Mouse (Mus musculus): ENCODE measurements around the gene Sptlc3. TPM values are rescaled to one million over a fixed set of nuclear protein-coding genes. Genes with fewer than 3 reads are reported as not detected.
A peak's percentile ranks its signal among the peaks of the same experiment; 100 is the strongest.

The Sptlc3 gene
- total RNA-seq, 2 experiments from 2014 or later: not detected

DNA sequence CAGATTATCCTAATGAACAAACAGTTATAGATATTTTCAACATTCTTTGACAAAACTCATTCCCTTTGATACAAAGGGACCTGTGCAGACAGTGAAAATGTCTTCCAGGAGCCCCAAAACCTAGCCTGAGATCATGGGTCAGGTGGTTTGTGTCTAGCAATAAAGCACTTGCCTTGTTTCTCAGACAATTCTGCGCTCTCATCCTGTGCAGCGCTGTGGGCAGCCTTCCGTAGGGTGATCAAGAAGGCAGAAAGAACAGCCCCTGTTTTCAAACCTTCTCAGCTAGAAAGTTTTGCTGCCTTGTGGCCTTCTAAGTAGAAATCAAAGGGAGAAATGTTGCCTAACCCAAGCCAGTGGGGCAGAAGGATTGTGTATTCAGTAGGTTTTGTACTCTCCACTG, 135.9 kb downstream of the Sptlc3 start:
- intact Hi-C loops (cut with DNase I): no loop called here
- DNase-seq (ENCODE audit: low spot score): no peak

DNA sequence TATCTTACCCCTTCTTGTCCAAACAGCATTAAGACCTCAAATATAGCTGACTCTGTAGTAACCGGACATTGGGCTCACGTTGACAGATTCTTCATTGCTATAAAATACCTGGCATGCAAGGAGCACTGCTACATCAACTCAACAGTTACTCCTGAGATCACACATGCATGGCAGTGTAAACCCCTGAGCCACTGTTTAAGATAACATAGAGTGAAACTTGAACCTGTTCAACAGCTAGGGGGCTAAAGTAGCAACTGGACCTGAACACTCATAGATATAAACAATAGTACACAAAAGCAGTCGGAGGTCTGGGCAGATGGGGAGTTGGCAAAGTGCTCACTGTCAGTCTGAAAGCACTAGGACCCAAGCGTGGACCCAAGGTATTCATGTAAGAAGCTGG, 140.8 kb downstream of the Sptlc3 start:
- no peak for DNase-seq (ENCODE audit: low spot score)
- intact Hi-C loops (cut with DNase I): no loop called here

DNA sequence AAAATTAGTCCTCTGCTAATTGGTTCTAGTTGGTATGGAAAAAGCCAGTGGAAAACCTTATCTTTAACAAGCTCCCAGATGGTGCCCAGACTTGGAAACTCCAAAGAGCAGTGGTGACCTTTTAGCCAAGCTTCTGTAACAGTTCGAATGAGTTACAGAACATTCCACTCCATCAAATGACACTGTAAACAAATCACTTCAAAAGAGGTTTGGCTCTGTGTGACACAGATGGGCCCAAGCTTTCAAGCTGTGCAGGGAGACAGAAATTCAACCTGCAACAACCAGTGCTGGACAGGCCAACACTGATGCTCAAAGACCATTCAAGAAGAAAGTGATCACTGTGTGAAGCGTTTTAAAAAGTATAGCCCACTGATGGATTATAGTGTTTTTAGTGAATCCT, 144.1 kb downstream of the Sptlc3 start:
- intact Hi-C loops (cut with DNase I): no loop called here

DNA sequence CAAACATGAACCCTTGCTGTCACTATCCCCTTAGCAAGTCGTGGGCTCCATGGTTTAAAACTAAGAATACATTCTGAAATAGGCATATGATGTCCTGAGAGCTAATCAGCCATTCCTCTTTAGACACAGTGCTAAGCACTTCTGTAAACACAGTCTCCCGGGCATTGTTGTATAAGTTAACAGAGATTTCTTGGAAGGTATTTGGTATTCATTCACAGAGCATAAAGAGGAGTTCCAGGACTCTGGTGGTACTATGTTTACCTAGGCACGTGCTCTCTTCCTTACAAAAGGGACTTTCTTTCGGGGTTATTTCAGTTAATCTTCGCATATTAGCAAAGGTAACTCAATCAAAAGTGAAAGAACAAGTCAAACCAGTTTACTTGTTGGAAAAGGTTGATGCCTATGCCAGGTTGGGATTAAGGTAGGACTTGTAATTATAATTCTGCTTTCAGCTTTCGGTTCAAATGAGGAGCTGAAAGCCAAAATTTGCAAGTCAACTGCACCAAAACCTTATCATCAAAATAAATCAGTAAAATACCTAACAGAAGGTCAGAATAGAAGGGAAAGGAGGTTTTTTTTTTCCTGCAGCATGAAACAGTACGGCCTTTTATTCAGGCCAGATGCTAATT, 148.2 kb downstream of the Sptlc3 start:
- no peak for DNase-seq (ENCODE audit: low spot score)
- intact Hi-C loops (cut with DNase I): no loop called here

More for the DNA sequence above, 144.1 kb downstream of the Sptlc3 start:
- no peak for DNase-seq (ENCODE audit: low spot score)

DNA sequence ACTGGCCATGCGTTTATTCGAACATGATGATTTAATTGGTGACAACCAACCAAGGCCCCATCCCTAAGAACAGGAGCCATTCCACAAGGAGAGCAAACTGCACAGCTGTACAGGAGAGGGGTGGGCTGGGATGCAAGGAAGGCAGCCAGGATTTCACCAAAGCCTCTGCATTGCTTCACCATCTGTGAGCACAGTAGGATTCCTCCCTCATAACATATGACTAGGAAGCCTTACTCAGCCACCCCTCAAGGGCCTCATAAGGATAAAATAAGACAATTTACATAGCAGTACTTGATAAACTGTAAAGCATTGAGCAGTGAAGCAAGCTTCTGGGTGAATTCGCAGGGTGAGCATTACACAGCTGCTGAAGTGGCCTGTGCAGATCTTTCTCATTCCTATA, 155.8 kb downstream of the Sptlc3 start:
- intact Hi-C loops (cut with DNase I): no loop called here
- no peak for DNase-seq (ENCODE audit: low spot score)

DNA sequence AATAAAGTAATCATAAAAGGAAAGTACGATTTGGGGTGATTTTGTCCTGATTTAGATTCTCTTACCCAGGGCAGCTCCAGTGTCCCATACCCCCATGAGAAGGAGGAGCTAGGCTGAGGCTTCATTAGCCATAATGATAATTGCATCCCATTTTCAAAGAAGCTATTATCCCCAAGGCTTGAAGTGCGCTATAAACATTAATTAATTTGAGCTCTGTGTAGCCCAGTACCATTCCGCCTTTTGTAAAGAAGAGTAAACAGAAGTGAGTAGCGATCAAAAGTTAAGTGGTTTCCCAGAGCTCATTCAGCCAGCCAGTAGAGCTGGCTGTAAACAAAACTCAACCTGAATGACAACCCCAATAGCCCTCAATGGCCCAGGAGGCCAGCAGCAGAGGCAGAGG, 163.0 kb downstream of the Sptlc3 start:
- intact Hi-C loops (cut with DNase I): no loop called here
- no peak for DNase-seq (ENCODE audit: low spot score)

DNA sequence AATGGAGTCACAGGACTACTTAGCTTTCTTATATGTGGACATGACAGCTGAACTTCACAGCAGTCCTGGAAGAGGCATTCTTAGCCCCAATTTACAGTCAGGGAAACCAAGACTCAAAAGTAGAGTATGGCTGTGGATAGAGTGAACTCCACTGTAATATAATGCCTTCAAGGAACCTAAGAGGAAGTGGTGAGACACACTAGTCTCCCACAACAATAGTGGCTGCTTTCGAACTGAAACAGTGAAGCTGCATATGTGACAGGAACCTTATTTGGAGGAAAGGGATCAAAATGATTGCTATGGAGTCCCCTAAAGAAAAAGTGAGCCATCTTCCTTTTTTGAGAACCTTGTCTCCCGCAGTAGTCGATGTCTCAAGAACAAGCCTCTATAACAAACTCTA, 178.1 kb downstream of the Sptlc3 start:
- no peak for DNase-seq (ENCODE audit: low spot score)
- intact Hi-C loops (cut with DNase I): no loop called here

DNA sequence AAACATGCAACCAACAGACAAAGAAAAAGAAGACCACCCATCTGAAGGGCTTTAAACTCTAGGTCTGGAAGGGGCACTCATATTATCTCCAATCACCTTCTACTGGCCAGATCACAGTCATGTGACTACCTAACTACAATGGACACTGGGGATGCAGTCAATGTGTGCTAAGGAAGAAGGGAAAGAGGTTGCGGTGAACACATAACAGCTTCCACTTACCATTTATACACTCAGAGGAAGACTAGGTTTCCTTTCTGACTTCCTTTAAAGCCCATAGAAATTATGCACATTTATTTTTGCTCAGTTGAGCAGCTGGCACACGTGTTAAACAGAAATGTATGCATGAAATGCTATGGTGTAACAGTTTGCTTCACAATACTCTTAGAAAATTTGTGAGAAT, 178.7 kb downstream of the Sptlc3 start:
- intact Hi-C loops (cut with DNase I): no loop called here
- no peak for DNase-seq (ENCODE audit: low spot score)

DNA sequence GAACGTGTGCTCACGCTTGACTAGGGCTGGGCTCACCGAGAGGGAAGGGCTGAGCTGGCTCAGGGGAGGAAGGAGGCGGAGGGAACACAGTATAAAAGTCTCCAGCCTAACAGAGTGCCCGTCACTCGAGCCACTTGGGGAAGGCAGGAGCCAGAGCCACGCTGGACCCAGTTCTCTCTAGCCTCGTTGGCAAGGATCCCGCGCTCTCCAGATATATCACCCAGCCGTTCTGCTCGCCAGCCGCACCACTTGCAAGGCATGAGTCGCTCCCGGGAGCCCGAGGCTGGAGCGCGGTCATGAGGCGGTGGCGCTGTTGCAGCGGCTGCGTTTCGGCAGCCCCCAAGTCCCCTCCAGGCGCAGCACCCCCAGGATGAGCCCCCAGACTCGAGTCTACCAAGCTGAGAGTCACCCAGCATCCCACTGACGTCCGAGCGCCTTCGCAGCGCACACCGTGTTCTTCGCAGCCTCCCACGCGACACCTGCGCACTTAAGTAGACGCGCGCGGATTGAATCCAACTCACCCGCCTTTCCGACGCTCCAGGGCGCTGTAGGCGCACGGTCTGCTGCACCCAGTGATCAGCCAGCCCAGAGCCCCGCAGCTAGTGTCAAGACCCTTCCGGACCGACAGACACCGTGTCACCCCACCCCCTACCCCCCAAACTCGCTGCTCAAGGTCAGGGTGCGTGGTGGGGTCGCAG, 183.5 kb downstream of the Sptlc3 start:
- intact Hi-C loops (cut with DNase I): no loop called here
- DNase-seq (ENCODE audit: low spot score): peak; percentile 45

DNA sequence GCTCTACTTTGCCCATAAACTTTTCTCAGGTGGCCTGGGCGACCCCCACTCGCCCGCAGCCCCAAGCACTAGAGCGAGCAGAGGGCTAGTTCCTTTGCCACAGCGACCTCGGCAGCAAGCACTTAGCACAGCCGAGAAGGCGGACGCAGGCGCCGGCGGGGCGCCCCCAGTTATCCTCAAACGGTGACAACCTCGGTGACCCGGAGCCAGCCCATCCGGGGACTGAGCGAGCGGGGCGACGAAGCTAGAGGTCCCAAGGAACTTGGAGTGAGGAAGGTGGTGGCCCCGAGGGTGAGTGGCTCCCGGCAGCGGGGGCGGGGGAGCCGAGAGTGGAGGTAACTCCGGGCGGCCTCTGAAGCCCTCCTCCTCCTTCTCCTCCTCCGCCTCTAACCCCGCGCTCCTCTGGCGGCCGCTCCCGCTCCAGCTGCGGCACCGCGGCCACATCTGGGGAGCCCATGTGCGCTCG, 184.1 kb downstream of the Sptlc3 start, which contains the start of gene Ism1:
TSS of gene Ism1 (plus strand) at position 370 of the 466 bp plus-strand sequence.
- intact Hi-C loops (cut with DNase I): no loop called here
- DNase-seq (ENCODE audit: low spot score): peak; percentile 5

DNA sequence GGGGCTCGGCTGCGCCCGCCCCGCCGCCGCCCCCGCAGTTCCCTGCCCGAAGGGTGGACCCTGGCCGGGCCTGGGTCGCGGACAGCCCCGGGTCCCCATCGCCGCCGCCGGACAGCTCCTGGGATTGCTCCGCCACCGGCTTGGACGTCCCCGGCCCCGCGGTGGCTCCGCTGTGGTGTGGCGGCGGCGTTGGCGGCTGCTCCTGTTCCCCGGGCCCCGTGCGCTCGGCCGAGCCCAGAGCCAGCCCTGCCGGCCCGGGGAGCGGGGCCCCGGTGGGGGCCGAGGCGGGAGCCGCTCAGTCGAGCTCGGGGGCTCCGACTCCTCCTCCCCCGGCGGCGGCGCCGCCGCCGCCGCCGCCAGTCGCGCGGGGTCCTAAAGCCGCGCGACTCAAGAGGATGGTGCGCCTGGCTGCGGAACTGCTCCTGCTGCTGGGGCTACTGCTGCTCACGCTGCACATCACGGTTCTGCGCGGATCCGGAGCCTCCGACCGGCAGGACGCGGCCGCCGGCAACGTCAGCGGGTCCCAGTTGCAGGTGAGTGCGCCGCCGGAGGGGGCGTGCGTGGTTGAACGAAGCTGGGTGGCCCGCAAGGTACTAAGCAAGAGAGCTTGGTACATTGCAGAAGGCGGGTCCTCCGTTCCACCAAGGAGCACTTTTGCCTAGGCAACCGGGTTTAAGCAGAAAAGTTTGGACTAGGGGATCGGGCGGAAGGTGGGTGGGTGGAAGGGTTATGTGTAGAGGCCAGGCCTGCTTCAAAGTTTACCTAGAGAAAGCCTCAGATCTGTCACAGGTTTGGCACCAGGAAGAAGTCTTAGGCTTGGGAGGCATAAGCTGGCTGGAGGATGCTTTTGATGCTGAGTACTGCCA, 184.8 kb downstream of the Sptlc3 start:
- peak; percentile 1 for DNase-seq (ENCODE audit: low spot score)
- intact Hi-C loops (cut with DNase I): no loop called here

DNA sequence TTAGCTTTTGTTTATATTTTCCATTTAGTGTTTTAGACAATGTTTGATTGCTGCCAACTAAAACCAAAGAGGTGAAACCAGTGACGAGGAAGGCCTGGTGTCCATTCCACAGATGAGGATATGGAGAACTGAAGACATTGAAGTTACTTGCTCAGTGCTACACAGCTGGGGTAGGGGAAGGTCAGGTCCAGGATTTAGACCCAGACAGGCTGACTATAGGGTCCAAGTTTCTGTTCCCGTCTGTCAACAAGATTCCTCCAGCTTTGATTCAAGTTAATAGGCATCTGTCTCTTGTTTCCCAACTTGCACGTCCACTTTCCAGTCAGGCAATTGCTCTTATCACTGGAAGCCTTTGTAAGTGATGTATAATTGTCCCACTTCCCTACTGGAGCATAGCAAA, 188.8 kb downstream of the Sptlc3 start:
- no peak for DNase-seq (ENCODE audit: low spot score)
- intact Hi-C loops (cut with DNase I): no loop called here

Other genes with a start within 250 kb of the Sptlc3 start
- gene Ism1, start 184.3 kb downstream of the Sptlc3 start, total RNA-seq (2021): under 1 TPM; 0.70 to 0.81 TPM

Data from heart, postnatal 25 days (tissue).